Mouse (Mus musculus) myocyte (in vitro differentiated cells): ENCODE measurements around the gene Arhgap31. TPM values are rescaled to one million over a fixed set of nuclear protein-coding genes. Genes with fewer than 3 reads are reported as not detected.

Source experiments
- H3K27me3 ChIP-seq: one replicate; pipeline ENCODE4 v1.6.1; 2011; ENCODE audit not compliant: control insufficient read depth, insufficient read depth, insufficient read length
- H3K36me3 ChIP-seq: one replicate; pipeline ENCODE4 v1.6.1; 2011; ENCODE audit not compliant: control insufficient read depth, insufficient read depth
- H3K4me2 ChIP-seq: one replicate; pipeline ENCODE4 v1.6.1; 2011; ENCODE audit warnings: low read depth, control low read depth
- H3K4me3 ChIP-seq: one replicate; pipeline ENCODE4 v1.5.1; 2011; ENCODE audit warnings: mild to moderate bottlenecking, control low read depth, moderate library complexity
- H3K79me2 ChIP-seq: one replicate; pipeline ENCODE4 v1.6.1; 2011; ENCODE audit not compliant: control insufficient read depth, insufficient read depth
- H3ac ChIP-seq: one replicate; pipeline ENCODE4 v1.6.1; 2011; ENCODE audit not compliant: control insufficient read depth, insufficient read length
- CEBPB ChIP-seq: IDR thresholded peaks from 2 replicates; pipeline ENCODE4 v1.6.1; 2011; ENCODE audit warnings: mild to moderate bottlenecking, moderate library complexity; ENCODE audit not compliant: poor library complexity, insufficient read depth, severe bottlenecking
- E2F4 ChIP-seq: IDR thresholded peaks from one replicate; pipeline ENCODE4 v1.6.1; 2011; ENCODE audit warnings: mild to moderate bottlenecking, control low read depth, moderate library complexity; ENCODE audit not compliant: insufficient read depth
- MAX ChIP-seq: IDR thresholded peaks from one replicate; pipeline ENCODE4 v1.6.1; 2011; ENCODE audit warnings: low read depth, mild to moderate bottlenecking, control low read depth
- MYOD1 ChIP-seq, 3 experiments: IDR thresholded peaks; one replicate each; pipeline ENCODE4 v1.6.1; 2011; ENCODE audit warnings: control low read depth in 2 of 3, low read depth in 2 of 3, mild to moderate bottlenecking in 2 of 3, moderate library complexity in 1 of 3; ENCODE audit not compliant: insufficient read length in 2 of 3, control insufficient read depth in 1 of 3
- MYOG ChIP-seq, 3 experiments: IDR thresholded peaks; one replicate each; pipeline ENCODE4 v1.6.1; 2011; ENCODE audit warnings: control low read depth in 2 of 3, low read depth in 2 of 3, mild to moderate bottlenecking in 2 of 3; ENCODE audit not compliant: insufficient read length in 2 of 3, control insufficient read depth in 1 of 3, insufficient read depth in 1 of 3
- POLR2A ChIP-seq: IDR thresholded peaks from one replicate; pipeline ENCODE4 v1.6.1; 2011; ENCODE audit warnings: low read depth, mild to moderate bottlenecking, control low read depth, moderate library complexity; ENCODE audit not compliant: insufficient read length
- POLR2AphosphoS2 ChIP-seq: IDR thresholded peaks from one replicate; pipeline ENCODE4 v1.6.1; 2011; ENCODE audit warnings: low read depth, control low read depth; ENCODE audit not compliant: insufficient read length
- REST ChIP-seq: IDR thresholded peaks from one replicate; pipeline ENCODE4 v1.6.1; 2011; ENCODE audit warnings: mild to moderate bottlenecking, control low read depth, moderate library complexity; ENCODE audit not compliant: insufficient read depth, insufficient read length
- SRF ChIP-seq: IDR thresholded peaks from one replicate; pipeline ENCODE4 v1.6.1; 2011; ENCODE audit warnings: low read depth; ENCODE audit not compliant: control insufficient read depth, insufficient read length
- TCF12 ChIP-seq: IDR thresholded peaks from one replicate; pipeline ENCODE4 v1.6.1; 2011; ENCODE audit warnings: mild to moderate bottlenecking, control low read depth; ENCODE audit not compliant: poor library complexity, insufficient read depth, severe bottlenecking
- TCF3 ChIP-seq: IDR thresholded peaks from one replicate; pipeline ENCODE4 v1.6.1; 2011; ENCODE audit warnings: low read depth, control low read depth; ENCODE audit not compliant: insufficient read length
- USF1 ChIP-seq: IDR thresholded peaks from one replicate; pipeline ENCODE4 v1.6.1; 2011; ENCODE audit warnings: low read depth, mild to moderate bottlenecking, control low read depth, moderate library complexity
- polyA plus RNA-seq: library from polyadenylated mRNA; unstranded; fragments of >200 nt; fragmentation: generic; extraction: Trizol; gene quantifications from one replicate; pipeline ENCODE4 v1.2.1, GENCODE M21; 2012; ENCODE audit warnings: missing spikeins

Arhgap31 gene
- polyA plus RNA-seq, 1 experiment = 5.8 TPM

DNA sequence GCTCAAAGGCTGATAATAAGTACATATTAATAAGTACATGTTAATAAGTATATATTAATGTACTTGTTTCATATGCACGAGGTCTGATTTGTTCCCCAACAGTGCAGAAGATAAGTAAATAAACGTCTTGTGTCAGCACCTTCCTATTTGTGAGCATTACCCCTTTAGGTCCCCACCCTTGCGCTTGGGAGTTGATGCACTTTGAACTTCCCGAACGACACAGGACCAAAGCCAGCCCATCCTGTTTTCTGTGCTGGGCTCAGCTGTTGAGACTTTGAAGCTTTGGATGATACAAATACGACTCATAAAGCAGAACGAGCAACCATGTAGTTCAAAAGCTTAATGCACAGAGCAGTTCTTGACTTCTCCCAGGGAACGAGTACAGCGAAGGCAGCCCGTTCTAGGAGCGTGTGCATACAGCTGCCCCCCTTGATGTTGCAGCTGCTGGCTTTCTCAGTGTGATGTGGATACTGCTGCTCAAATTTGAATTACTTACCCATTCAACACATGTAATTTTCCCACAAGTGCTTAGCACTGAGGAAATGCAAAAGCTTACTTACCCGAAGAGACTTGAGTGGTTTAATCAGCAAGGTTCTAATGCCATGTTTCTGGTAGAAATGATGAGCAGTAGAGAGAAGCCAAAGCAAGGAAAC is 120.9 kb downstream of the Arhgap31 start:
- Histone ChIP-seq H3ac (no peak overlapping the region), H3K36me3 (peaks cover 29% of the 10 kb centered on the region)
- TF ChIP-seq MYOD1 (IDR thresholded peaks at IDR 0.05; ENCODE audit: control insufficient read depth in 1 of 3, insufficient read length in 2 of 3, low read depth in 2 of 3) (no peak), POLR2AphosphoS2 (no peak), TCF3 (no peak), POLR2A (no peak), TCF12 (no peak), MYOG (IDR thresholded peaks at IDR 0.05; ENCODE audit: control insufficient read depth in 1 of 3, insufficient read depth in 1 of 3, insufficient read length in 2 of 3, low read depth in 2 of 3) (no peak), SRF (no peak), USF1 (no peak), E2F4 (no peak)

DNA sequence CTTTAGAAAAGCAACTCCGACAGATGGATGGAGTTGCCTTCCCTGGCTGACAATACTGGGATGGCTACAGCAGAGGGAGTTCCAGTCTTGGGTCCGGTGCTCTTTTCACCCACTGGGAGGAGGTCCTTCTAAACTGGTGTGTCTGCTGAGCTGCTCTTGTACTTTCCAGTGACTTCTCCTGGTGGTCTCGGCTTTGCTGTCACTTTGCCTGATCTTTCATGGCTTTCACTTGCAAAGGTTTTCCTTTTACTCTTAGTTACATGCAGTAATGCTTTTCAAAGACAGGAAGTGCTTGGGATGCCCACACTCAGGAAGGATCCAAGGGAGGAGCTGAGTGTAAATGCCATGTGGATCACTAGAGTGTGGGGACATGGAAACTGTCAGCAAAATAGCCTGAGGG is 121.6 kb downstream of the Arhgap31 start:
- no peak for TF ChIP-seq POLR2AphosphoS2
- no peak for TF ChIP-seq MYOG (IDR thresholded peaks at IDR 0.05; ENCODE audit: control insufficient read depth in 1 of 3, insufficient read depth in 1 of 3, insufficient read length in 2 of 3, low read depth in 2 of 3)
- TF ChIP-seq POLR2A = no peak
- TF ChIP-seq MAX = no peak
- Histone ChIP-seq H3ac (no peak overlapping the region), H3K4me2 (no peak overlapping the region), H3K27me3 (no peaks in the 10 kb centered on the region), H3K79me2 (no peaks in the 10 kb centered on the region), H3K36me3 (peaks cover 35% of the 10 kb centered on the region), H3K4me3 (no peak overlapping the region)

More for the DNA sequence above, 120.9 kb downstream of the Arhgap31 start:
- Histone ChIP-seq H3K79me2 (no peaks in the 10 kb centered on the region), H3K4me2 (no peak overlapping the region), H3K27me3 (no peaks in the 10 kb centered on the region), H3K4me3 (no peak overlapping the region)

DNA sequence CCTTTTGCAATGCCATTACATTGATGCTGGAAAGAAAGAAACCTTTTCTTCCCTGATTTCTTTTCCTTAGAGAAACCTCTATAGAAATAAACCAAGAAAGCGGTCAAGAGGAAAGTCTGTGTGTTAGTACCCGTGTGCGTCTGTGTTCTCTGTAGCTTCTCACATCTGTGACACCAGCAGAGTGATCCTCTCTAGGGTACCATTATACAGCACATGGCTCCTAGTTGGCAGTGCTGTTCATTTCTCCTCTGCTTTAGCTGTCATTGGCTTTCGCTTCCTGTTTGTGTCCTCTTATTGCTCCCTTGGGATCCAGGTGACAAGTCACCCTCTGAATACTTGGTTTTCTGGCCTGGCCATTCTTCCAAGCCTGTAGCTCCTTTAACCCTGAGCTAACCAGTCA is 125.5 kb downstream of the Arhgap31 start:
- no peaks in the 10 kb centered on the region for H3K79me2 ChIP-seq
- no peak for TF ChIP-seq TCF12
- no peak for TF ChIP-seq MYOG (IDR thresholded peaks at IDR 0.05; ENCODE audit: control insufficient read depth in 1 of 3, insufficient read depth in 1 of 3, insufficient read length in 2 of 3, low read depth in 2 of 3)
- TF ChIP-seq TCF3 = no peak
- no peak for TF ChIP-seq POLR2AphosphoS2
- H3K4me3 ChIP-seq = no peak overlapping the region
- no peaks in the 10 kb centered on the region for H3K27me3 ChIP-seq
- H3K36me3 ChIP-seq = peaks cover 63% of the 10 kb centered on the region
- no peak overlapping the region for H3K4me2 ChIP-seq
- no peak overlapping the region for H3ac ChIP-seq

DNA sequence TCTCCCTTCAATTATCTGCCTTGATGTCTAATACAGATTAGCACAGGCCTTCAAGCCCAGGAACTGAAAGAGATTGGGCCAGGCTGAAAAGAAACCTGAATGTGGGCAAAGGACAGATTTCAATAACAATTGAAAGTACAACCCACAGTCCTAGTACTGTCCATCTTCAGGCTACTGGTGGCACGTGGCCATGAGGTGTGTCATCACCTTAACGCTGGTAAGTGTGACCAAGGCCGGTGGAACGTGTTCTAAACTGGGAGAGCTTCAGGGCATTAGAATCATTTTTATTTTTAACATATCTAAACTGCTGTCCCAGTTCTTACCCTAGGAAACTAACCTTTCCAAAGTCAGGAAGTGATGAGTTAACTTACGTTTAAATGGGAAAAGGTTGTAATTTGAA is 125.9 kb downstream of the Arhgap31 start:
- no peaks in the 10 kb centered on the region for H3K79me2 ChIP-seq
- H3ac ChIP-seq = no peak overlapping the region
- no peak for TF ChIP-seq MYOG (IDR thresholded peaks at IDR 0.05; ENCODE audit: control insufficient read depth in 1 of 3, insufficient read depth in 1 of 3, insufficient read length in 2 of 3, low read depth in 2 of 3)
- TF ChIP-seq POLR2AphosphoS2 = no peak
- no peak for TF ChIP-seq REST
- TF ChIP-seq CEBPB = no peak
- TF ChIP-seq POLR2A = no peak
- no peak for TF ChIP-seq TCF3
- TF ChIP-seq SRF = no peak
- TF ChIP-seq TCF12 = no peak
- peaks cover 67% of the 10 kb centered on the region for H3K36me3 ChIP-seq
- H3K27me3 ChIP-seq = no peaks in the 10 kb centered on the region
- no peak overlapping the region for H3K4me3 ChIP-seq
- H3K4me2 ChIP-seq = no peak overlapping the region

DNA sequence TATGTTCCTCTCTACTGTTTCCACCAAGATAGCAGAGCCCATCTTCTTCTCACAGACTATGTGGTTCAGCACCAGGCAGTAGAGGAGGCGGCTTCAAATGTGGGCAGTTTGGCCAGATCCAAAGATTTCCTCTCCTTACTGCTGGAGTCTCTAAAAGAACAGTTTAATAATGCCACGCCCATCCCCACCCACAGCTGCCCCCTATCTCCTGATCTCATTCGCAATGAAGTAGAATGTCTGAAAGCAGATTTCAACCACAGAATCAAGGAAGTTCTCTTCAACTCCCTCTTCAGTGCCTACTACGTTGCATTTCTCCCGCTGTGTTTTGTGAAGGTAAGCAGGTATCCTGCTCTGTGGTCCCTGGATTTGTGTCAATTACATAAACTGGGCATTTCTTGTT is 127.9 kb downstream of the Arhgap31 start:
- no peak overlapping the region for H3K4me2 ChIP-seq
- H3K79me2 ChIP-seq = no peaks in the 10 kb centered on the region
- H3K4me3 ChIP-seq = no peak overlapping the region
- no peak overlapping the region for H3ac ChIP-seq
- TF ChIP-seq USF1 (no peak), MAX (no peak), MYOG (IDR thresholded peaks at IDR 0.05; ENCODE audit: control insufficient read depth in 1 of 3, insufficient read depth in 1 of 3, insufficient read length in 2 of 3, low read depth in 2 of 3) (no peak), REST (no peak), SRF (no peak), TCF3 (no peak), MYOD1 (IDR thresholded peaks at IDR 0.05; ENCODE audit: control insufficient read depth in 1 of 3, insufficient read length in 2 of 3, low read depth in 2 of 3) (no peak), POLR2AphosphoS2 (no peak), TCF12 (no peak), POLR2A (no peak), E2F4 (no peak), CEBPB (no peak)
- no peaks in the 10 kb centered on the region for H3K27me3 ChIP-seq
- peaks cover 75% of the 10 kb centered on the region for H3K36me3 ChIP-seq
